Mouse (Mus musculus): ENCODE data around the gene 4930402H24Rik.

Gene 4930402H24Rik

GRCm38 (mm10) chr2:130658530-130658929, 247.7 kb downstream of the 4930402H24Rik start:
- no peak for DNase-seq (ENCODE audit: low spot score)

GRCm38 (mm10) chr2:130657541-130657940, 248.7 kb downstream of the 4930402H24Rik start:
- no peak for DNase-seq (ENCODE audit: low spot score)

- no peak for DNase-seq (ENCODE audit: low spot score)
Measured at GRCm38 (mm10) chr2:130656536-130656935, 249.7 kb downstream of the 4930402H24Rik start.

Measured in urinary bladder, postnatal 14 days (tissue).